Mouse (Mus musculus) stomach, postnatal 0 days (tissue): ENCODE measurements around the gene Phb2.

ENCODE experiments used
- CTCF ChIP-seq: IDR thresholded peaks from 2 replicates; pipeline ENCODE4 v1.5.1; 2016; ENCODE audit warnings: antibody characterized with exemption, low read depth, mild to moderate bottlenecking, moderate library complexity
- EP300 ChIP-seq: optimal IDR thresholded peaks from 2 replicates; pipeline ENCODE3; 2016; ENCODE audit warnings: antibody characterized with exemption

DNA sequence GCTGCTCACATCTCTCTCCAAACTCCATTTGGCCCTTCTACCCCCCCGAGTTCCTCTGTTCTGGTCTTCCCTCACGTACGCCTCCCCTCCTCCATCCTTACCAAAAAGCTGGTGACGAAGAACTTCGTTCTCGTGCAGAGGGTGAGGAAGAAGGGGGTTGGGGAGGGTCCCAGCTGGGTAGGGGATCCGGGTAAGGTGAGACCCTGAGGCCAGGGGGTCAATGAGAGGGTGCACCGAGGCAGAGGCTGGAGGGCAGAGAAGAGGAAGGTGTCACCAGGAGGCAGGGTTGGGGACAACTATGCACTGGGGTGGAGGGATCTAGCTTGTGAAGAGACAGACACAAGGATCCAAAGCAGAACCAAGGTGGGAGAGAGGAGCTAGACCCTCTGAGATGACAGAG lies 31.5 kb downstream of the Phb2 start:
- TF ChIP-seq CTCF: no peak
- TF ChIP-seq EP300: no peak
